Mouse (Mus musculus): Measurements from ENCODE around the gene Bco1. TPM values are rescaled to one million over a fixed set of nuclear protein-coding genes. Genes with fewer than 3 reads are reported as not detected.

The Bco1 gene
- total RNA-seq, 2 experiments from 2014 or later: not detected

GRCm38 (mm10) chr8:117133702-117134101 is 38.0 kb downstream of the Bco1 start:
- DNase-seq (ENCODE audit: low spot score): no peak
- intact Hi-C loops (cut with DNase I): no loop called here

GRCm38 (mm10) chr8:117136351-117136750 is 40.7 kb downstream of the Bco1 start:
- intact Hi-C loops (cut with DNase I): no loop called here

GRCm38 (mm10) chr8:117136763-117137162 is 41.1 kb downstream of the Bco1 start:
- DNase-seq (ENCODE audit: low spot score): no peak

More at GRCm38 (mm10) chr8:117136351-117136750, 40.7 kb downstream of the Bco1 start:
- DNase-seq (ENCODE audit: low spot score): no peak

GRCm38 (mm10) chr8:117137357-117137756 is 41.7 kb downstream of the Bco1 start:
- no peak for DNase-seq (ENCODE audit: low spot score)
- intact Hi-C loops (cut with DNase I): no loop called here

More at GRCm38 (mm10) chr8:117136763-117137162, 41.1 kb downstream of the Bco1 start:
- intact Hi-C loops (cut with DNase I): no loop called here

- DNase-seq (ENCODE audit: low spot score): no peak
- intact Hi-C loops (cut with DNase I): no loop called here
These were observed 52.9 kb downstream of the Bco1 start for GRCm38 (mm10) chr8:117148520-117148919.

- DNase-seq (ENCODE audit: low spot score): no peak
- intact Hi-C loops (cut with DNase I): loop anchor here (10.0 kb wide), 1 partner anchor 231 kb away; the partner anchor contains the start of genes Cenpn and Cmc2
These were observed 60.5 kb downstream of the Bco1 start for GRCm38 (mm10) chr8:117156149-117156548.

GRCm38 (mm10) chr8:117156866-117157768 is 61.5 kb downstream of the Bco1 start:
- no peak for DNase-seq (ENCODE audit: low spot score)

GRCm38 (mm10) chr8:117157769-117158091 is 62.1 kb downstream of the Bco1 start:
- intact Hi-C loops (cut with DNase I): loop anchor here (10.0 kb wide), 1 partner anchor 233 kb away; the partner anchor contains the start of genes Cenpn and Cmc2
- DNase-seq (ENCODE audit: low spot score): peak; percentile 93

More at GRCm38 (mm10) chr8:117156866-117157768, 61.5 kb downstream of the Bco1 start:
- intact Hi-C loops (cut with DNase I): loop anchor here (10.0 kb wide), 1 partner anchor 232 kb away; the partner anchor contains the start of genes Cenpn and Cmc2

GRCm38 (mm10) chr8:117158135-117158761 is 62.6 kb downstream of the Bco1 start, which contains the start of gene Gan:
TSS of gene Gan (plus strand) at chr8:117158135.
- intact Hi-C loops (cut with DNase I): loop anchor here (10.0 kb wide), 1 partner anchor 233 kb away; the partner anchor contains the start of genes Cenpn and Cmc2
- peak; percentile 15 for DNase-seq (ENCODE audit: low spot score)

GRCm38 (mm10) chr8:117159031-117159430 is 63.4 kb downstream of the Bco1 start:
- intact Hi-C loops (cut with DNase I): loop anchor here (10.0 kb wide), 1 partner anchor 234 kb away; the partner anchor contains the start of genes Cenpn and Cmc2
- no peak for DNase-seq (ENCODE audit: low spot score)

- no peak for DNase-seq (ENCODE audit: low spot score)
- intact Hi-C loops (cut with DNase I): no loop called here
These were observed 69.3 kb downstream of the Bco1 start for GRCm38 (mm10) chr8:117164912-117165311.

- intact Hi-C loops (cut with DNase I): no loop called here
These were observed 69.9 kb downstream of the Bco1 start for GRCm38 (mm10) chr8:117165542-117165941.

GRCm38 (mm10) chr8:117166515-117166914 is 70.9 kb downstream of the Bco1 start:
- intact Hi-C loops (cut with DNase I): no loop called here
- DNase-seq (ENCODE audit: low spot score): no peak

More at GRCm38 (mm10) chr8:117165542-117165941, 69.9 kb downstream of the Bco1 start:
- DNase-seq (ENCODE audit: low spot score): no peak

GRCm38 (mm10) chr8:117167243-117167883 is 71.7 kb downstream of the Bco1 start:
- DNase-seq (ENCODE audit: low spot score): no peak
- intact Hi-C loops (cut with DNase I): no loop called here

- intact Hi-C loops (cut with DNase I): no loop called here
- no peak for DNase-seq (ENCODE audit: low spot score)
These were observed 72.7 kb downstream of the Bco1 start for GRCm38 (mm10) chr8:117168378-117168777.

GRCm38 (mm10) chr8:117171826-117172225 is 76.2 kb downstream of the Bco1 start:
- no peak for DNase-seq (ENCODE audit: low spot score)
- intact Hi-C loops (cut with DNase I): no loop called here

GRCm38 (mm10) chr8:117172904-117173303 is 77.2 kb downstream of the Bco1 start:
- intact Hi-C loops (cut with DNase I): no loop called here
- peak; percentile 27 for DNase-seq (ENCODE audit: low spot score)

- no peak for DNase-seq (ENCODE audit: low spot score)
- intact Hi-C loops (cut with DNase I): no loop called here
These were observed 78.0 kb downstream of the Bco1 start for GRCm38 (mm10) chr8:117173690-117174089.

- intact Hi-C loops (cut with DNase I): no loop called here
These were observed 78.9 kb downstream of the Bco1 start for GRCm38 (mm10) chr8:117174536-117174935.

GRCm38 (mm10) chr8:117176308-117176707 is 80.7 kb downstream of the Bco1 start:
- DNase-seq (ENCODE audit: low spot score): no peak

More at GRCm38 (mm10) chr8:117174536-117174935, 78.9 kb downstream of the Bco1 start:
- DNase-seq (ENCODE audit: low spot score): no peak

More at GRCm38 (mm10) chr8:117176308-117176707, 80.7 kb downstream of the Bco1 start:
- intact Hi-C loops (cut with DNase I): no loop called here
